Mouse (Mus musculus): ENCODE results near the gene Sesn3. TPM values are rescaled to one million over a fixed set of nuclear protein-coding genes. Genes with fewer than 3 reads are reported as not detected.

Sesn3 gene
- total and polyA plus RNA-seq, 3 experiments = 3.9 to 14.3 (median 4.6) TPM

DNA sequence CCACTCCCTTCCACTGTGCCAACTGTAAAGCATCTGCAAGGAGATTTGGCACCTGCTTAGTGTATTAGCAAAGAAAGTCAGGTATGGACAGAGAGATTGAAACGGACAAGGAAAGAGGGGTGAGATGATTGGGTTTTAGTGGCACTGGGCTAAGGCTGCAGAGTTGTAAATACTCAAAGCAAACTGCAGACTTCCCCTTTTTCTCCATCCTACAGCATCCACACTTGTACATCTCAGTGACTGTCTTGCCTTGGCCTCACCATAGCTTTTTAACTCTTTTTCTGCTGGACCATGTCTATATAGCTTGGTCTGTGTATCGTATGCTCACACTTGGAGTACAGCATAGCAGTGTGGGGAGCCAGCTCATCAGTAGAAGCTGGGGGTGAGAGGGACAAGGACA is 75.9 kb downstream of the Sesn3 start:
- in situ Hi-C loops (cut with MboI; ENCODE audit: low pct_ligation_motif_present, low pct_unique_long_range_greater_than_20kb, low sequenced_read_pairs) (loop anchor here (5.0 kb wide), 1 partner anchor 37 kb away; no protein-coding TSS in a partner anchor), dilution Hi-C loops (cut with MboI; ENCODE audit: extremely low pct_ligation_motif_present, extremely low pct_unique_long_range_greater_than_20kb, low sequenced_read_pairs) (no loop called here)
- Histone ChIP-seq H3K27me3 (replicated peaks) (no peaks in the 10 kb centered on the region), H3K4me2 (ENCODE audit: insufficient read depth, low read depth, poor library complexity, severe bottlenecking) (no peak overlapping the region), H3K36me3 (replicated peaks in 1 of 2; ENCODE audit: control insufficient read depth in 1 of 2, insufficient read depth in 1 of 2, low read length in 1 of 2) (peaks cover 0 to 2% of the 10 kb centered on the region in 2 experiments), H3K27ac (ENCODE audit: insufficient read depth, low read depth) (no peak overlapping the region), H3K4me1 (ENCODE audit: control insufficient read depth in 1 of 2, insufficient read depth in 2 of 2) (no peaks in the 10 kb centered on the region), H3K9ac (ENCODE audit: insufficient read depth, low read depth) (no peak overlapping the region), H3K4me3 (replicated peaks in 1 of 3; ENCODE audit: low read depth in 2 of 3, low read length in 2 of 3, poor library complexity in 1 of 3) (no peak overlapping the region), H3K9me3 (replicated peaks; ENCODE audit: low read length) (no peaks in the 10 kb centered on the region), H3K79me2 (replicated peaks; ENCODE audit: control insufficient read depth, extremely low read depth, insufficient read depth, poor library complexity, severe bottlenecking) (no peaks in the 10 kb centered on the region)
- no peak for TF ChIP-seq PAX5 (IDR thresholded peaks at IDR 0.05; ENCODE audit: low read length)
- TF ChIP-seq USF2 (conservative IDR thresholded peaks at IDR 0.05; ENCODE audit: low read depth, low read length) = no peak
- TF ChIP-seq RCOR1 (conservative IDR thresholded peaks at IDR 0.05; ENCODE audit: low read depth, low read length) = no peak
- no peak for TF ChIP-seq SIN3A (IDR thresholded peaks at IDR 0.05; ENCODE audit: low read length)
- no peak for TF ChIP-seq ELF1 (IDR thresholded peaks at IDR 0.05; ENCODE audit: low read depth, low read length)
- no peak for TF ChIP-seq MAX (IDR thresholded peaks at IDR 0.05; ENCODE audit: low read length)
- TF ChIP-seq SMC3 (IDR thresholded peaks at IDR 0.05; ENCODE audit: low read depth, low read length) = no peak
- TF ChIP-seq MYC (IDR thresholded peaks at IDR 0.05; ENCODE audit: low read depth, low read length) = no peak
- DNase-seq (ENCODE audit: extremely low read depth) = no peak

DNA sequence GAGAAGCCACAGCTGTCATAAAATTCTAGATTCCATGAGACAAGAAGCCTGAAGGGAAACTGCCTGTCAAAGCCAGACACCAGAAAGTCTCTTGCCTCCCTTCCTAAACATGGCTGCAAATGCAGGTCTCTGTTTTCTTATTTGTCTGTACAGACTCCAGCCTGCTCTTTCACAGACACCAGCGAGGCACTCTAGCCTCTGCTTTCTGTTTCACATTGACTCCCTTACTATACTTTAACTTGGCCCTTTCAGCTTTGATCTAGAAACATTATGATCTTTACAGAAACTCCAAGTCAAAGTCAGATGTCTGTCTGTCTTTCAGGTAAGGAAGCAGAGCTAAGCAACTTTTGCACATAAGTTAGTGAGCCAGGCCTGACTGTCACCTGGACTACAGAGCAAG is 77.5 kb downstream of the Sesn3 start:
- no peak for DNase-seq (ENCODE audit: extremely low read depth)
- TF ChIP-seq EP300 (IDR thresholded peaks at IDR 0.05; ENCODE audit: low read length) (0 out of 2 replicates have a peak, but pooled peaks have one; percentile 11), CTCF (conservative IDR thresholded peaks at IDR 0.05 in 1 of 2, IDR thresholded peaks at IDR 0.05 in 1 of 2; ENCODE audit: low read depth in 2 of 2, low read length in 2 of 2) (no peak)
- 0 out of 2 replicates have a peak overlapping the region, but pooled peaks have one; percentile 11 for H3K4me2 ChIP-seq (ENCODE audit: insufficient read depth, low read depth, poor library complexity, severe bottlenecking)
- H3K4me1 ChIP-seq (ENCODE audit: control insufficient read depth in 1 of 2, insufficient read depth in 2 of 2) = no peaks in the 10 kb centered on the region
- H3K27me3 ChIP-seq (replicated peaks) = no peaks in the 10 kb centered on the region
- H3K4me3 ChIP-seq (replicated peaks in 1 of 3; ENCODE audit: low read depth in 2 of 3, low read length in 2 of 3, poor library complexity in 1 of 3) = no peak overlapping the region
- no peak overlapping the region for H3K27ac ChIP-seq (ENCODE audit: insufficient read depth, low read depth)
- H3K9me3 ChIP-seq (replicated peaks; ENCODE audit: low read length) = no peaks in the 10 kb centered on the region
- no peak overlapping the region for H3K9ac ChIP-seq (ENCODE audit: insufficient read depth, low read depth)
- no peaks in the 10 kb centered on the region for H3K79me2 ChIP-seq (replicated peaks; ENCODE audit: control insufficient read depth, extremely low read depth, insufficient read depth, poor library complexity, severe bottlenecking)
- dilution Hi-C loops (cut with MboI; ENCODE audit: extremely low pct_ligation_motif_present, extremely low pct_unique_long_range_greater_than_20kb, low sequenced_read_pairs) = no loop called here
- in situ Hi-C loops (cut with MboI; ENCODE audit: low pct_ligation_motif_present, low pct_unique_long_range_greater_than_20kb, low sequenced_read_pairs) = loop anchor here (5.0 kb wide), 1 partner anchor 35 kb away; no protein-coding TSS in a partner anchor
- peaks cover 0 to 6% of the 10 kb centered on the region in 2 experiments for H3K36me3 ChIP-seq (replicated peaks in 1 of 2; ENCODE audit: control insufficient read depth in 1 of 2, insufficient read depth in 1 of 2, low read length in 1 of 2)

DNA sequence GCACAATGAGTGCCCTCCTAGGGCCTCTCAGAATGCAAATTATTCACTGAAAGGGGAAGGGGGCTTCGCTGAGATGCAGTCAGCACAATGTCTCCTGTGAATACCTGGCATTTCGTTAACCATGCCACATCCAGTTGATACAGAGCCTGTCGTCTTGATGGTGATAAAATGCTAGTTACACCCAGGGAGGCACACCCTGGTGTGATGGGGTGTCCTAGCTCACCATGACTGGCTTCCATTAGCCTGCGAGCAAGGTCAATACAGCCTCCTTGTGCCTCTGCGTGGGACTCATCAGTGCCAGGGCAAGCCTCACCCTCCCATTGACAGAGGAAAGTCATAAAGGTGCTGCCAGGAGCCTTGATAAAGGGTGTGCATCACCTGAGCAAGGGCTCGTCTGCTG is 80.0 kb downstream of the Sesn3 start:
- no peak overlapping the region for H3K4me2 ChIP-seq (ENCODE audit: insufficient read depth, low read depth, poor library complexity, severe bottlenecking)
- TF ChIP-seq BHLHE40 (IDR thresholded peaks at IDR 0.05; ENCODE audit: low read depth, low read length) (no peak), ELF1 (IDR thresholded peaks at IDR 0.05; ENCODE audit: low read depth, low read length) (no peak), JUND (conservative IDR thresholded peaks at IDR 0.05; ENCODE audit: low read depth, low read length) (no peak)
- H3K9me3 ChIP-seq (replicated peaks; ENCODE audit: low read length) = no peaks in the 10 kb centered on the region
- no peak overlapping the region for H3K4me3 ChIP-seq (replicated peaks in 1 of 3; ENCODE audit: low read depth in 2 of 3, low read length in 2 of 3, poor library complexity in 1 of 3)
- no peaks in the 10 kb centered on the region for H3K4me1 ChIP-seq (ENCODE audit: control insufficient read depth in 1 of 2, insufficient read depth in 2 of 2)
- dilution Hi-C loops (cut with MboI; ENCODE audit: extremely low pct_ligation_motif_present, extremely low pct_unique_long_range_greater_than_20kb, low sequenced_read_pairs) = no loop called here
- H3K79me2 ChIP-seq (replicated peaks; ENCODE audit: control insufficient read depth, extremely low read depth, insufficient read depth, poor library complexity, severe bottlenecking) = no peaks in the 10 kb centered on the region
- no peak for DNase-seq (ENCODE audit: extremely low read depth)
- H3K36me3 ChIP-seq (replicated peaks in 1 of 2; ENCODE audit: control insufficient read depth in 1 of 2, insufficient read depth in 1 of 2, low read length in 1 of 2) = peaks cover 0 to 6% of the 10 kb centered on the region in 2 experiments
- H3K9ac ChIP-seq (ENCODE audit: insufficient read depth, low read depth) = no peak overlapping the region
- in situ Hi-C loops (cut with MboI; ENCODE audit: low pct_ligation_motif_present, low pct_unique_long_range_greater_than_20kb, low sequenced_read_pairs) = loop anchor here (5.0 kb wide), 1 partner anchor 32 kb away; no protein-coding TSS in a partner anchor
- no peaks in the 10 kb centered on the region for H3K27me3 ChIP-seq (replicated peaks)
- no peak overlapping the region for H3K27ac ChIP-seq (ENCODE audit: insufficient read depth, low read depth)

Measured in CH12.LX (cell line).